Mouse (Mus musculus) cerebellum, adult 9-10 months (tissue): ENCODE measurements around the gene Dph2.

Experiments used
- DNase-seq: peaks from one replicate; pipeline ENCODE4 v3.0.0; 2022

Dph2 gene

DNA sequence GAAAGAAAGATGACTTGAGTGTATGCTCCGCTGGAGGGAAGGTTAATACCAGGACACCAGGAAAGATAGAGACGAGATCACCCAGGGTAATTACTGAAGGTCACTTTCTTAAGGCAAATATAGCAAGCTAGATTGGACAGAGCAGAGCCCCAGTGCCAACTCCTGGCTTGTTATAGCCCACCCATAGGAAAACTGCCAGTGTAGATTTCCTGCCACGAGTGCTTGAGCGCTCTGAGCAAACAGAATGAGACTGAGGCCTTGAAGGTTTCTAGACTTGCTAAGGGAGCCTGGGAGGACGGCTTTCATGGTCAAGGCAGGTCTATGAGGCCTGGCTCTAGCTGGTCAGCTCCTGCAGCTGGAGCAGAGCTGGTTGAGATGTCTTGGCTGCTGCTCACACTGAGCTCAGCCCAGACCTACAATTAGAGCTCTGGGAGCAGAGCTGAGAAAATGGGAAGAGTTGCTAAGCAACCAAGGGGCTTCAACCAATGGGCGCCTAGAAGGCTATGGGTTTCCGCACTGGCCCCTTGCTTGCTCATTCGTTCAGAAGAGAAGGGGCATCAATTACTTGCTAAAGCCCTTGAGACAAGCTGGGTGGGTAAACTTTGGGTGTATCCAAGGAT is 17.1 kb upstream of the Dph2 start:
- DNase-seq: peak; percentile 24

DNA sequence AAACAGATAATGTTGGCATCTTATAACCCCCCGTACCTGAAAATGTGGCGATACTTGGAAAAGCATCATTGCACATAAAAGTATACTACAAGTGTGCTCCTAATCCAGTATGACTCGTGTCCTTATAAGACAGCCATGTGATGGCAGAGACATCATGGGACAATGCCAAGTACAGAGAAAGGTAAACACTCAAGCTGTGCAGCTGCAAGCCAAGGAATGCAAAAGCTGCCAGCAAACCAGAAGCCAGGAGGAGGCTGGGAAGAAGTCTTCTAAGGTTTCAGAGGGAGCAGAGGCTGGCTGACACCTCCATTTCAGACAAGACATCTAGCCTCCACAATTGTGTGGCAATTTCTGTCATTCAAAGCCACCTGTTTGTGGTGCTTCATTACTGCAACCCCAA is 14.4 kb upstream of the Dph2 start:
- DNase-seq: no peak

GRCm38 (mm10) chr4:117904761-117905160 is 12.9 kb upstream of the Dph2 start:
- no peak for DNase-seq

- DNase-seq: no peak
These were observed 12.3 kb upstream of the Dph2 start for GRCm38 (mm10) chr4:117904094-117904493.

DNA sequence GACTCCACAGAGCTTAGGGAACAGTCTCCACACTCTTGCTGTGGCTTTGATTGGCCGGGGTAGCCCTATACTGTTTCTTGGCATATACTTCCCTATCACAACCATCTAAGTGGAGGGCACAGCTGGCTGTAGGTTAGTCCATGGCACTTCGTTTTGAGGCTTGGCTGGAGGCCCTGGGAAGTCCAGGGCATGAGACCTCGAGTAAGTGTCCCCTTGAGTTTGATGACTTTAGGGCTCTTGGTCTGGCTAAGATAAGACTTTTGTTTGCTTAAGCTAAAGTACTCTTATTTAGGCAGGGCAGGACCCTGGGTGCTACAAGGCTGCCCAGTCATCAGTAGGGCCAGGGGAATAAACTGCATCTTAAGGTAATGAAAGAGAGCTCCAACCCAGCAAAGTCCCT is 6.3 kb upstream of the Dph2 start:
- peak; percentile 22 for DNase-seq

DNA sequence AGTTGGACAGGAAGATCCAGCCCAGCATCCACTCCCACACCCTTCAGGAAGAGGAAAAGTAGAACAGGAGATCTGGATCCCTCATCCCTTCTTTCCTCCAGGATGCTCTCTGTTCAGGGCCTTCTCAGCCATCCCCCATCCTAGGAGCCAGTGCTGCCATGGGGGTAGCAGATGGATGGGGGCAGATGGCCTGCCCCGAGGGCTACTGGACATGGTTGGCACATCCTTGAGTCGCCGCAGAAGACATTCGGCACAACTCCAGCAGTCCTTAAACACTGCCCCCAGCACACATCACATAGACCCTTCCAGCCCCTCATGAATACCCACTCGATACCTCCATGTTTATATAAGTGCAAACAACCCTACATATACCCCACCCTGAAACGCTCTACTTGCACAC is 4.2 kb upstream of the Dph2 start:
- peak; percentile 84 for DNase-seq

- DNase-seq: peak; percentile 47
These were observed 3.5 kb upstream of the Dph2 start for GRCm38 (mm10) chr4:117895339-117895738.

DNA sequence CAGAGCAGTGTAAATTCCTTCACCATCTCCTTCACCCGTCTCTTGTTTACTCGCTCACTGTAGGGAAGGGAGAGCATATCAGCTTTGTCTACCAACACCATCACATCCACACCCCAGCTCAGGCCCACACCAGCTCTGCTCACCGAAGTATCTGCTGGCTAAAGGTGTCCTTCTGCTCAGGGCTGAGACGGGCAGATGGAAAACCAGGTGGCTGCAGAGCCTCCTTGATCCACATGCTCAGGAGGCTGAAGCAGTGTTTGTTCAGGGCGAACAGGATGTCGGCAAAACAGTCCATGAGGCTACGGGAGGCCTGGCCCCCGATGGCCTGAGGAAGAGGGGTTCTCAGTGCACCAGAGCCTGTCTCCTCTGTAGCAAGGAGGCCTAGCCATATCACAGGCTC is 2.8 kb upstream of the Dph2 start:
- DNase-seq: peak; percentile 66

- DNase-seq: peak; percentile 50
These were observed 1.5 kb upstream of the Dph2 start for GRCm38 (mm10) chr4:117893376-117893775.

GRCm38 (mm10) chr4:117890750-117891149 is 1.1 kb downstream of the Dph2 start:
- peak; percentile 39 for DNase-seq

DNA sequence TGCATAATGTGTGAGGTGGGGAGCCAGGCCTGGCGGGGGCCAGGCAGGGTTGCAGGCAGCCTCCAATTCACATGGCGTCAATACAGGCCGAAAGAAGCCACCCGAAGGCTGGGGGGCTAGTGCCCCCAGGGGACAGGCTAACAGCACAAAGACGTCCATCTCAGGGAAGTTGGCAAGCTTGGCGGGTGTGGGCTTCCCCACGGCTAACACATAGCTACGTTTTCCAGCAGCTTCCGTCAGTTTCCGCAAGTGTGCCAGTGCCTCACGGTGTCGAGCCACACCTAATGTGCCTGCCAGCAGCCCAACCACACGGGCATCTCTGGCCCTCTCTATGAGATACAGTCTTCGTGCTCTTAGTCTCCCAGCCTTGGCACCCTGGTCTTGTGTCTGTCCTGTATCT is 1.8 kb downstream of the Dph2 start:
- peak; percentile 66 for DNase-seq

DNA sequence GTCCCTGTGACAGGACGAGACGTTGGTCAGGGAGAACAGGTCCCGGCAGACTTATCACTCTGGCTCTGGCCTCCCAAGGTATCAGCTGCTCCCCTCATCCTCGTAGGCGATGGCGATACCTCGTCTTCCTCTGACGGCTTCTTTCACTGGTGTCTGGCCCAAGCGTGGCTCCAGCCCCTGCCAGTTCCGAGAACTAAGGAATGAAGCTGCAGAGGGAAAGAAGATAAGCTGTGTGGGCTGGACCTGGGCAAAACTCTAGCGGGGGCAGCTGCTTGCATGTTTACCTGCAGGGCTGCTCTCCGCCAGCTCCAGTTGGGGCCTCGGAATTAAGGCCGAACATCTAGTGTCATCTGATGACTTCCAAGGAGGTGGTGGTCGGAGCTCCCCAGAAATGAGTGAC is 2.4 kb downstream of the Dph2 start:
- DNase-seq: peak; percentile 54

DNA sequence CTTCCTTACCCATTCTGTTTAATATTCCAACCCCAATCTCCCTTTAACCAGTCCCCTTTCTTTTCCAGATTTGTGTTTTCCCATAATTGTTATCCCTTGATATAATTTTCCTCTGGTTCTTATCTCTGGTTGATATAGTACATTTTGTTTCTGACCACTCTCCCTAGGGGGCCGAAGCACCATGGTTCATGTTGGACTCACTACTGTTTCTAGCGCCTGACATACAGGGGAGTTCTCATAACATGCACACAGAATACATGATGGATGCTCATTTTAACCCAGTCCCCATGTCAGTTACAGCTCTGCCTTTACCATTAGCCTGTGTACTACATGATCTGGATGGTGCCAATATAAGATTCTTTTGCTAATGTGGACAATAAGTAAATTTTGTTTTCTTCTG is 3.9 kb downstream of the Dph2 start:
- DNase-seq: peak; percentile 67

GRCm38 (mm10) chr4:117887133-117887532 is 4.7 kb downstream of the Dph2 start, which contains the start of gene Atp6v0b:
Gene Atp6v0b (minus strand): TSS chr4:117887333.
- DNase-seq: peak; percentile 95

DNA sequence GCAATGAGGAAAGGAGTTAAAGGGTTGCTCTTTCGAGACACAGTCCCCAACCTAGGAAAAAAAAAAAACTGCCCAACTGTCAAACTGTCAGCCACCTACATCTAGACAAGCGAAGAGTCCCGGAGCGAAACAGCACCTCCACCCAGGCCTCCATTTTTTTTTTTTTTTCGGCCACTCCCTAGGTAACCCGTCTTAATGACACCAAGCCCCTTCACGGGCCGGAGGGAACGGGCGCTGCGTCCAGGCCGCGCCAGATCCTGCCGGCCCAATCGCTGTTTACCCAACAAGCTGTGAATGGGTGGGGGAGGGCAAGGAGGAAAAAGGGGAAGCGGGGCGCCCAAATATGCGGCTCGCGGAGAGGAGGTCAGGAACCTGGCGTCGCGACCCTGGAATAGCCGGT is 5.2 kb downstream of the Dph2 start:
- peak; percentile 57 for DNase-seq

DNA sequence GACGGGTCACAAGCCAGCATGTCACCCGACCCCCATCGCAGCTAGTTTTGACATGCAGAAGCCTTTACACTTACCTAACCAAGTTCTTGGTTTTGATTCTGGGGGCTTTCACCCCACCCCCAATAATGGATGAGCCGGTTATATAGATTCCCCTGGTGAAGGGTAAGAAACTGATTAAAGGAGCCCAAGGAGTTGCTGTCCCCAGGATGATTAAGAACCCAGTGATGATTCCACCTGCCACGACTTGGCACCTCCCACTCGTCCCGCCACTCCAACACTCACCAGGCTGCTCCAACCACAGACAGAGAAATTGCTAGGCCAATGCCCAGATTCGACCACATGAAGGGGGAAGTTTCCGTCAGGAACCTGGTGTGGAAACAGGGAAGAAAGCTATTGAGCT is 5.8 kb downstream of the Dph2 start:
- DNase-seq: peak; percentile 64

DNA sequence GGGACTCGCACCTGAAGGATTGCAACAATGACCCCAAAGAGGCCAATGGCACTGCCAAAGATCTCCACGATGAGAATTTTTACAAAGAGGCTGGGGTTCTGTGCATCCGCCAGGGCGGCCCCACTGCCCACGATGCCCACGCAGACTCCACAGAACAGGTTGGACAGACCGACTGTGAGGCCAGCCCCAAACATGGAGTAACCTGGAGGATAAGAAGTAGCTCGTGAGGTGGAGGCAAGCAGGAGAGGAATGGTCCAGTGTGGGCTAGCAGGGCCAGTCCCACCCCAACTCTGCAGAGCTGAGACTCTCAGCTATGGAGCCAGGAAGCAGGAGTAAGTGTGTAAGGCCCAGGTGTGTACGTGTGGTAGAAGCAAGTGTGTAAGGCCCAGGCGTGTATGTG is 6.7 kb downstream of the Dph2 start:
- peak; percentile 47 for DNase-seq

DNA sequence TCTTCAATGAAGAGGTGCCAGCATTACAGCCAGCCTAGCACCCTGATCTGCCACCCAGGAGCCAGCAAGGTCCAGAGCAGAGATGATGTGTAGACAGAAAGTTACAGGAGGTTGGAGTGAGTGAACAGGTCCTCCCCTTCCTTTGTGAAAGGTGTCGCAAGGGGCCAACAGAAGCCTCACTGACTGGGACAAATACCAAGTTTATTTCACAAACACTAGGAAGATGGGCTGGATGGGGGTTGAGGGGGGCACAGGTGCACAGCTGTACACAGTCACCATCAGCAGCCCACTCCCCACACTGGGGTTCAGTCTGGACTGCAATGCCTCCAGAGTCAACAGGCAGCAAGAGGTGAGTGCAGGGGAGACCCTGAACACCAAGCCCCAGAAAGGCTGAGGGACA is 7.7 kb downstream of the Dph2 start:
- peak; percentile 59 for DNase-seq

GRCm38 (mm10) chr4:117882701-117883691 is 8.8 kb downstream of the Dph2 start, which contains the start of gene B4galt2:
Gene B4galt2 (minus strand): TSS chr4:117883487.
- DNase-seq: peak; percentile 71

- DNase-seq: no peak
These were observed 13.1 kb downstream of the Dph2 start for GRCm38 (mm10) chr4:117878703-117879102.

GRCm38 (mm10) chr4:117878301-117878700 is 13.5 kb downstream of the Dph2 start:
- no peak for DNase-seq

GRCm38 (mm10) chr4:117873615-117874014 is 18.2 kb downstream of the Dph2 start:
- DNase-seq: no peak

DNA sequence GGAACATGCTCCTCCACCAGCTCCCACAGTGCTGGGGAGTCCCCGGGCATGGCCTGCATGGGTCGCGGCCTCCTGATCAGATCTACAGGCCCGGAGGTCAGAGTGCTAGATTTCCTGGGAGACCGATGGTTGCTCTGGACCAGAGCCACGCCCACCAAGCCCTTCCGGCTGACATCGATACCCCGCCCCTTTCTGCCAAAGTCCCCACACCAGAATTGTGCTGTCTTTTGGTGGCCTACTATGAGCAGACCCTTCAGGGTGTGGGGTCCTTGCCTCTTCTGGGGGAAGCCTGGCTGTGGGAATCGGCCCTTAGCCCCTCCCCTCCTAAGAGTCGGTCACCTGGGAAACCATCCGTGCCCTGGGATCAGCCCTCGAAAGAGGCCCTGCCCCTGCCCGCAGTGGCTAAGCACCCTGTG is 19.4 kb downstream of the Dph2 start, which contains the start of gene Ccdc24:
Gene Ccdc24 (minus strand): TSS at position 87 of the 416 bp plus-strand sequence.
- no peak for DNase-seq

- no peak for DNase-seq
These were observed 20.0 kb downstream of the Dph2 start for GRCm38 (mm10) chr4:117871787-117872186.
